27 mouse cellular contexts compared by ENCODE assay signal in the genomic region with DNA sequence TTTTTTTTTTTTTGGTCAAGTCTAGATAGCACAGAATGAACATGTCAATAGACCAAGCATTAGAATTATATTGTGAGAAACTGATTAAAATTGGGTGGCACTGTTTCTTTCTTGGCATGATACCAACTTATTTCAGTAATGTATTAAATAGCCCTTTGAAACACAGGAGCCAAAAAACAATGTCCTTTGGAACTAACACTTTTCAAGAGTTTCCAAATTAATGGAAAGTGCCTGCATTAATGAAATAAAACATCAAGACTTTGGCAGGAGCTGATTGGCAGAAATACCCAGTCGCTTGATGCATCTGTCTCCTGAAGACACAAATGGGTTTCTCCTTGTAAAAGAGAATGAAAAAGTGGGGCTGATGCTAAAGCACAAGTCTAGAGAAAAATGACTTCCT.
"Had no signal": no experiment of that assay in that cellular context is flagged by ENCODE, and none has a peak within 500 bp of the region (broad histone marks: within the 10 kb centered on the region; RNA-seq: fewer than 3 reads in every experiment).

No protein-coding gene starts in this region.

- H3K4me1 ChIP-seq: embryonic facial prominence, embryonic 10.5 days; embryonic facial prominence, embryonic 12.5 days; embryonic facial prominence, embryonic 13.5 days; embryonic facial prominence, embryonic 15.5 days; forebrain, embryonic 10.5 days; forebrain, embryonic 12.5 days; forebrain, embryonic 13.5 days; heart, embryonic 10.5 days had no signal

- H3K27ac ChIP-seq: embryonic facial prominence, embryonic 10.5 days; embryonic facial prominence, embryonic 12.5 days; embryonic facial prominence, embryonic 13.5 days; embryonic facial prominence, embryonic 15.5 days; forebrain, embryonic 10.5 days; forebrain, embryonic 12.5 days; forebrain, embryonic 13.5 days; gastrocnemius, adult 2 months; heart, adult 2 months; heart, embryonic 10.5 days had no signal

- DNase-seq: cerebellum, adult 8-10 months; cerebellum, adult 9-10 months; cerebellum, adult 9-11 months; cerebellum, postnatal 10 days; cerebellum, postnatal 14 days; cerebellum, postnatal 25 days; cerebellum, postnatal 36 days; embryo, embryonic 11 days; forebrain, postnatal 0 days; gastrocnemius, adult 2 months; gastrocnemius, postnatal 10 days; gastrocnemius, postnatal 14 days; gastrocnemius, postnatal 25 days; gastrocnemius, postnatal 36 days; heart, adult 11 months; heart, adult 18-20 months; heart, adult 2 months had no signal

- H3K4me3 ChIP-seq: embryonic facial prominence, embryonic 10.5 days; embryonic facial prominence, embryonic 12.5 days; embryonic facial prominence, embryonic 13.5 days; embryonic facial prominence, embryonic 15.5 days; erythroblast, embryonic 14.5 days; forebrain, embryonic 10.5 days; forebrain, embryonic 12.5 days; forebrain, embryonic 13.5 days; gastrocnemius, adult 2 months; heart, adult 2 months; heart, embryonic 10.5 days had no signal

- H3K36me3 ChIP-seq: embryonic facial prominence, embryonic 10.5 days; embryonic facial prominence, embryonic 12.5 days; embryonic facial prominence, embryonic 13.5 days; embryonic facial prominence, embryonic 15.5 days; forebrain, embryonic 10.5 days; forebrain, embryonic 12.5 days; heart, embryonic 10.5 days had no signal

- H3K27me3 ChIP-seq: embryonic facial prominence, embryonic 12.5 days; embryonic facial prominence, embryonic 13.5 days; embryonic facial prominence, embryonic 15.5 days; forebrain, embryonic 12.5 days; forebrain, embryonic 13.5 days had no signal

- H3K4me2 ChIP-seq: embryonic facial prominence, embryonic 12.5 days; embryonic facial prominence, embryonic 13.5 days; embryonic facial prominence, embryonic 15.5 days; forebrain, embryonic 12.5 days; forebrain, embryonic 13.5 days had no signal

- ATAC-seq: forebrain, embryonic 13.5 days; forebrain, embryonic 16.5 days; forebrain, postnatal 0 days had no signal

- H3K9ac ChIP-seq: embryonic facial prominence, embryonic 12.5 days; embryonic facial prominence, embryonic 13.5 days; embryonic facial prominence, embryonic 15.5 days; forebrain, embryonic 12.5 days; forebrain, embryonic 13.5 days; forebrain, postnatal 0 days had no signal

- H3K9me3 ChIP-seq: embryonic facial prominence, embryonic 10.5 days; embryonic facial prominence, embryonic 12.5 days; embryonic facial prominence, embryonic 13.5 days; embryonic facial prominence, embryonic 15.5 days; forebrain, embryonic 10.5 days; forebrain, embryonic 12.5 days; forebrain, embryonic 13.5 days; heart, embryonic 10.5 days had no signal
